Mouse (Mus musculus): ENCODE data around the gene Zfp977.
"Not testable (repeated sequence)": the region's sequence is repeated elsewhere in the genome, so short reads cannot be mapped to it uniquely, and the experiment has no call there.

The Zfp977 gene

GRCm38 (mm10) chr7:42592413-42592812 is at the start of gene Zfp977:
Gene Zfp977 (minus strand): TSS chr7:42592547.
- not testable (repeated sequence) for DNase-seq (ENCODE audit: low read depth, low spot score)

DNA sequence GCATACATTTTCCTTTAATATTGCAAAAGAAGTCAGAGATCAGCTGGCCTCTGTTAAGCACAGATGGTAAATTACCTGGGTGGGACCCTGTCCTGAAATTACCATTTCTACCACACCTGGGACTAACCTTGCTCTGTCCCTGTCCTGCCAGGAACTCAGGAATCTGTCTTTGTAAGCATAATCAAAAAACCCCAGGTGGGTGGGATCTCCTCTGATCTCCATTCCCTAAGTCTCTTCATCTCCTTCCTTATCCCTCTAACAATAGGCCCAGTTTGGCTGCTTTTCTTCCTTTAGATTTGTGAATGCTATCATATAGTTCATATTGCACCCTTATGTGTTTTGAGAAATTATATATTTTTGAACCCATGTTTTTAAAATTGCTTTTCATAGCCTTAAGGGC is 38.7 kb upstream of the Zfp977 start:
- not testable (repeated sequence) for DNase-seq (ENCODE audit: low read depth, low spot score)

- DNase-seq (ENCODE audit: low read depth, low spot score): not testable (repeated sequence)
Observed at GRCm38 (mm10) chr7:42595666-42596065, 3.3 kb upstream of the Zfp977 start.

GRCm38 (mm10) chr7:42591311-42591710 is 1.0 kb downstream of the Zfp977 start:
- not testable (repeated sequence) for DNase-seq (ENCODE audit: low read depth, low spot score)

GRCm38 (mm10) chr7:42578488-42578887 is 13.9 kb downstream of the Zfp977 start, which contains the start of gene Gm21028:
Gene Gm21028 (minus strand): TSS chr7:42578588.
- no peak for DNase-seq (ENCODE audit: low read depth, low spot score)

DNA sequence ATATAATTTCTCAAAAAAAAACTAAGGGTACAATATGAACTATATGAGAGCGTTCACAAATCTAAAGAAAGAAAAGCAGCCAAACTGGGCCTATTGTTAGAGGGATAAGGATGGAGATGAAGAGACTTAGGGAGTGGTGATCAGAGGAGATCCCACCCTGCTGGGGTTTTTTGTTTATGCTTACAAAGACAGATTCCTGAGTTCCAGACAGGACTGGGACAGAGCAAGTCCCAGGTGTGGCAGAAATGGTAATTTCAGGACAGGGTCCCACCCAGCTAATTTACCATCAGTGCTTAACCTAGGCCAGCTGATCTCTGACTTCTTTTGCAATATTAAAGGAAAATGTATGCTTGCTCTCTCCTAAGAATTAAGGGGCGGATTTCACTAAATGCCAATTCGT is 40.6 kb downstream of the Zfp977 start:
- no peak for DNase-seq (ENCODE audit: low read depth, low spot score)

Data from A20 (cell line).